Mouse (Mus musculus): ENCODE data around the gene Dnajb8. TPM values are rescaled to one million over a fixed set of nuclear protein-coding genes. Genes with fewer than 3 reads are reported as not detected.

Gene Dnajb8
- polyA plus RNA-seq, 1 experiment from 2014 or later = not detected

- peaks cover 3% of the 10 kb centered on the region; the same call in 1 of the 2 replicates for H3K4me1 ChIP-seq (ENCODE audit: control insufficient read depth, insufficient read depth, low read length)
- DNase-seq (ENCODE audit: low spot score) = no peak
- H3K4me3 ChIP-seq (ENCODE audit: low read depth, low read length) = no peak overlapping the region
- no peak overlapping the region for H3K27ac ChIP-seq (ENCODE audit: low read depth, low read length)
- no peaks in the 10 kb centered on the region for H3K9me3 ChIP-seq (replicated peaks; ENCODE audit: control insufficient read depth, low read length)
- H3K4me2 ChIP-seq (ENCODE audit: low read length) = no peak overlapping the region
- no peak for ATAC-seq
- WGBS = 94% methylated on average over 6 of the region's 6 CpGs
- no peaks in the 10 kb centered on the region for H3K36me3 ChIP-seq (ENCODE audit: control insufficient read depth, insufficient read depth, low read length)
- H3K9ac ChIP-seq (ENCODE audit: low read length) = no peak overlapping the region
- H3K27me3 ChIP-seq (replicated peaks; ENCODE audit: control insufficient read depth, insufficient read depth, low read length) = no peaks in the 10 kb centered on the region
Observed at GRCm38 (mm10) chr6:88274623-88275022, 52.6 kb downstream of the Dnajb8 start.

GRCm38 (mm10) chr6:88276221-88276620 lies 54.2 kb downstream of the Dnajb8 start:
- H3K4me2 ChIP-seq (ENCODE audit: low read length) = no peak overlapping the region
- WGBS = 81% methylated on average over 4 of the region's 4 CpGs
- H3K9ac ChIP-seq (ENCODE audit: low read length) = no peak overlapping the region
- H3K27ac ChIP-seq (ENCODE audit: low read depth, low read length) = no peak overlapping the region
- no peak for ATAC-seq
- DNase-seq (ENCODE audit: low spot score) = no peak
- no peaks in the 10 kb centered on the region for H3K9me3 ChIP-seq (replicated peaks; ENCODE audit: control insufficient read depth, low read length)
- H3K36me3 ChIP-seq (ENCODE audit: control insufficient read depth, insufficient read depth, low read length) = 0 out of 2 replicates have a peak, but pooled peaks cover 3% of the 10 kb centered on the region
- peaks cover 3% of the 10 kb centered on the region; the same call in 1 of the 2 replicates for H3K4me1 ChIP-seq (ENCODE audit: control insufficient read depth, insufficient read depth, low read length)
- H3K4me3 ChIP-seq (ENCODE audit: low read depth, low read length) = no peak overlapping the region
- no peaks in the 10 kb centered on the region for H3K27me3 ChIP-seq (replicated peaks; ENCODE audit: control insufficient read depth, insufficient read depth, low read length)

GRCm38 (mm10) chr6:88277242-88277641 lies 55.2 kb downstream of the Dnajb8 start:
- Histone ChIP-seq H3K4me2 (ENCODE audit: low read length) (no peak overlapping the region), H3K36me3 (ENCODE audit: control insufficient read depth, insufficient read depth, low read length) (0 out of 2 replicates have a peak, but pooled peaks cover 3% of the 10 kb centered on the region), H3K9ac (ENCODE audit: low read length) (no peak overlapping the region), H3K27ac (ENCODE audit: low read depth, low read length) (no peak overlapping the region), H3K27me3 (replicated peaks; ENCODE audit: control insufficient read depth, insufficient read depth, low read length) (no peaks in the 10 kb centered on the region), H3K4me3 (ENCODE audit: low read depth, low read length) (no peak overlapping the region), H3K9me3 (replicated peaks; ENCODE audit: control insufficient read depth, low read length) (no peaks in the 10 kb centered on the region), H3K4me1 (ENCODE audit: control insufficient read depth, insufficient read depth, low read length) (no peaks in the 10 kb centered on the region)
- ATAC-seq (no peak), DNase-seq (ENCODE audit: low spot score) (no peak)
- WGBS = 91% methylated on average over 4 of the region's 4 CpGs

- DNase-seq (ENCODE audit: low spot score) (no peak), ATAC-seq (no peak)
- no peak overlapping the region for H3K9ac ChIP-seq (ENCODE audit: low read length)
- 0 out of 2 replicates have a peak, but pooled peaks cover 3% of the 10 kb centered on the region for H3K36me3 ChIP-seq (ENCODE audit: control insufficient read depth, insufficient read depth, low read length)
- 59% methylated on average over 2 of the region's 2 CpGs for WGBS
- H3K27ac ChIP-seq (ENCODE audit: low read depth, low read length) = no peak overlapping the region
- H3K27me3 ChIP-seq (replicated peaks; ENCODE audit: control insufficient read depth, insufficient read depth, low read length) = no peaks in the 10 kb centered on the region
- H3K9me3 ChIP-seq (replicated peaks; ENCODE audit: control insufficient read depth, low read length) = no peaks in the 10 kb centered on the region
- no peaks in the 10 kb centered on the region for H3K4me1 ChIP-seq (ENCODE audit: control insufficient read depth, insufficient read depth, low read length)
- H3K4me3 ChIP-seq (ENCODE audit: low read depth, low read length) = no peak overlapping the region
- no peak overlapping the region for H3K4me2 ChIP-seq (ENCODE audit: low read length)
Observed at GRCm38 (mm10) chr6:88278141-88278540, 56.1 kb downstream of the Dnajb8 start.

- peak; percentile 83 for DNase-seq (ENCODE audit: low spot score)
- WGBS = 29% methylated on average over 6 of the region's 6 CpGs
- Histone ChIP-seq H3K27me3 (replicated peaks; ENCODE audit: control insufficient read depth, insufficient read depth, low read length) (no peaks in the 10 kb centered on the region), H3K27ac (ENCODE audit: low read depth, low read length) (no peak overlapping the region), H3K9me3 (replicated peaks; ENCODE audit: control insufficient read depth, low read length) (no peaks in the 10 kb centered on the region), H3K36me3 (ENCODE audit: control insufficient read depth, insufficient read depth, low read length) (no peaks in the 10 kb centered on the region), H3K4me1 (ENCODE audit: control insufficient read depth, insufficient read depth, low read length) (no peaks in the 10 kb centered on the region), H3K9ac (ENCODE audit: low read length) (no peak overlapping the region), H3K4me3 (ENCODE audit: low read depth, low read length) (no peak overlapping the region), H3K4me2 (ENCODE audit: low read length) (no peak overlapping the region)
- ATAC-seq = peak; percentile 86
Observed at GRCm38 (mm10) chr6:88290129-88290766, 68.2 kb downstream of the Dnajb8 start.

GRCm38 (mm10) chr6:88292274-88292909 lies 70.3 kb downstream of the Dnajb8 start:
- H3K27me3 ChIP-seq (replicated peaks; ENCODE audit: control insufficient read depth, insufficient read depth, low read length) = no peaks in the 10 kb centered on the region
- no peak overlapping the region for H3K4me2 ChIP-seq (ENCODE audit: low read length)
- no peak for DNase-seq (ENCODE audit: low spot score)
- no peak for ATAC-seq
- H3K4me3 ChIP-seq (ENCODE audit: low read depth, low read length) = no peak overlapping the region
- no peak overlapping the region for H3K9ac ChIP-seq (ENCODE audit: low read length)
- no peak overlapping the region for H3K27ac ChIP-seq (ENCODE audit: low read depth, low read length)
- 83% methylated on average over 4 of the region's 4 CpGs for WGBS
- H3K36me3 ChIP-seq (ENCODE audit: control insufficient read depth, insufficient read depth, low read length) = 0 out of 2 replicates have a peak, but pooled peaks cover 5% of the 10 kb centered on the region
- no peaks in the 10 kb centered on the region for H3K9me3 ChIP-seq (replicated peaks; ENCODE audit: control insufficient read depth, low read length)
- no peaks in the 10 kb centered on the region for H3K4me1 ChIP-seq (ENCODE audit: control insufficient read depth, insufficient read depth, low read length)

GRCm38 (mm10) chr6:88299491-88299890 lies 77.4 kb downstream of the Dnajb8 start:
- 0 out of 2 replicates have a peak, but pooled peaks cover 7% of the 10 kb centered on the region for H3K36me3 ChIP-seq (ENCODE audit: control insufficient read depth, insufficient read depth, low read length)
- H3K4me1 ChIP-seq (ENCODE audit: control insufficient read depth, insufficient read depth, low read length) = no peaks in the 10 kb centered on the region
- no peak overlapping the region for H3K4me3 ChIP-seq (ENCODE audit: low read depth, low read length)
- ATAC-seq (no peak), DNase-seq (ENCODE audit: low spot score) (no peak)
- H3K27ac ChIP-seq (ENCODE audit: low read depth, low read length) = no peak overlapping the region
- no peak overlapping the region for H3K9ac ChIP-seq (ENCODE audit: low read length)
- H3K27me3 ChIP-seq (replicated peaks; ENCODE audit: control insufficient read depth, insufficient read depth, low read length) = no peaks in the 10 kb centered on the region
- 71% methylated on average over 2 of the region's 2 CpGs for WGBS
- no peaks in the 10 kb centered on the region for H3K9me3 ChIP-seq (replicated peaks; ENCODE audit: control insufficient read depth, low read length)
- no peak overlapping the region for H3K4me2 ChIP-seq (ENCODE audit: low read length)

GRCm38 (mm10) chr6:88301234-88301633 lies 79.2 kb downstream of the Dnajb8 start:
- Histone ChIP-seq H3K36me3 (ENCODE audit: control insufficient read depth, insufficient read depth, low read length) (0 out of 2 replicates have a peak, but pooled peaks cover 5% of the 10 kb centered on the region), H3K4me1 (ENCODE audit: control insufficient read depth, insufficient read depth, low read length) (no peaks in the 10 kb centered on the region), H3K27ac (ENCODE audit: low read depth, low read length) (no peak overlapping the region), H3K4me2 (ENCODE audit: low read length) (no peak overlapping the region), H3K4me3 (ENCODE audit: low read depth, low read length) (no peak overlapping the region), H3K9ac (ENCODE audit: low read length) (no peak overlapping the region), H3K27me3 (replicated peaks; ENCODE audit: control insufficient read depth, insufficient read depth, low read length) (no peaks in the 10 kb centered on the region), H3K9me3 (replicated peaks; ENCODE audit: control insufficient read depth, low read length) (no peaks in the 10 kb centered on the region)
- no peak for ATAC-seq
- WGBS = 76% methylated on average over 7 of the region's 7 CpGs
- DNase-seq (ENCODE audit: low spot score) = no peak

Data from forebrain, embryonic 14.5 days (tissue).